Mouse (Mus musculus) heart, embryonic 14.5 days (tissue): ENCODE measurements around the gene Tigd4. TPM values are rescaled to one million over a fixed set of nuclear protein-coding genes. Genes with fewer than 3 reads are reported as not detected.

ENCODE experiments used
- ATAC-seq: fragments of 200-750 bp; cut with Nextera tagmentation; 2 replicates; pipeline ENCODE4 v1.8.0; 2017; ENCODE audit warnings: low read depth, moderate TSS enrichment; ENCODE audit not compliant: insufficient number of reproducible peaks, insufficient read depth, low FRiP score
- H3K27ac ChIP-seq, 2 experiments: fragments of 200-500 bp in 1 of 2; fragments of 300-500 bp in 1 of 2; sonication (generic) in 1 of 2; replicated peaks in 1 of 2; 2 replicates each; pipeline ENCODE4 v1.5.1; 2012 to 2014; ENCODE audit warnings: low read depth in 2 of 2, low read length in 2 of 2, control low read depth in 1 of 2, mild to moderate bottlenecking in 1 of 2, mixed read lengths in 1 of 2; ENCODE audit not compliant: control insufficient read depth in 1 of 2, insufficient read depth in 1 of 2
- H3K27me3 ChIP-seq: fragments of 300-500 bp; sonication (generic); 2 replicates; pipeline ENCODE4 v1.6.1; 2014; ENCODE audit warnings: mild to moderate bottlenecking, low read length, control low read depth; ENCODE audit not compliant: control insufficient read depth, insufficient read depth
- H3K36me3 ChIP-seq: fragments of 300-500 bp; sonication (generic); 2 replicates; pipeline ENCODE4 v1.6.1; 2014; ENCODE audit warnings: mild to moderate bottlenecking, control low read depth, low read length, mixed read lengths; ENCODE audit not compliant: control insufficient read depth, insufficient read depth
- H3K4me1 ChIP-seq, 2 experiments: fragments of 200-500 bp in 1 of 2; fragments of 300-500 bp in 1 of 2; sonication (generic) in 1 of 2; 2 replicates each; pipeline ENCODE4 v1.6.1; 2012 to 2014; ENCODE audit warnings: low read length in 2 of 2, control low read depth in 1 of 2, mixed read lengths in 1 of 2; ENCODE audit not compliant: control insufficient read depth in 2 of 2, insufficient read depth in 2 of 2
- H3K4me2 ChIP-seq: fragments of 300-500 bp; sonication (generic); 2 replicates; pipeline ENCODE4 v1.6.1; 2014; ENCODE audit warnings: mild to moderate bottlenecking, low read length
- H3K4me3 ChIP-seq, 2 experiments: fragments of 200-500 bp in 1 of 2; fragments of 300-500 bp in 1 of 2; sonication (generic) in 1 of 2; 2 replicates each; pipeline ENCODE4 v1.5.1; 2012 to 2014; ENCODE audit warnings: low read length in 2 of 2, mild to moderate bottlenecking in 2 of 2, control low read depth in 1 of 2, low read depth in 1 of 2, moderate library complexity in 1 of 2; ENCODE audit not compliant: control insufficient read depth in 1 of 2, insufficient read depth in 1 of 2
- H3K9ac ChIP-seq: fragments of 300-500 bp; sonication (generic); 2 replicates; pipeline ENCODE4 v1.6.1; 2014; ENCODE audit warnings: mild to moderate bottlenecking, low read length
- H3K9me3 ChIP-seq: fragments of 300-500 bp; sonication (generic); 2 replicates; pipeline ENCODE4 v1.6.1; 2016; ENCODE audit warnings: low read length, control low read depth; ENCODE audit not compliant: control insufficient read depth
- WGBS: fragments of 180-500 bp; shearing (Covaris S2); extraction: QIAGEN DNeasy Blood & Tissue Kit; methylation state at CpG from one replicate; pipeline ENCODE4 v1.1.7; 2014; 5-methylcytosine and 5-hydroxymethylcytosine counted together
- polyA plus RNA-seq: library from polyadenylated mRNA; unstranded; fragments of >200 nt; fragmentation: Nextera tagmentation; extraction: Ambion mirVana; gene quantifications from 2 replicates; pipeline ENCODE4 v1.2.1, GENCODE M21; 2014

Tigd4 gene
- polyA plus RNA-seq, 1 experiment from 2014 or later, result 0.26 TPM

DNA sequence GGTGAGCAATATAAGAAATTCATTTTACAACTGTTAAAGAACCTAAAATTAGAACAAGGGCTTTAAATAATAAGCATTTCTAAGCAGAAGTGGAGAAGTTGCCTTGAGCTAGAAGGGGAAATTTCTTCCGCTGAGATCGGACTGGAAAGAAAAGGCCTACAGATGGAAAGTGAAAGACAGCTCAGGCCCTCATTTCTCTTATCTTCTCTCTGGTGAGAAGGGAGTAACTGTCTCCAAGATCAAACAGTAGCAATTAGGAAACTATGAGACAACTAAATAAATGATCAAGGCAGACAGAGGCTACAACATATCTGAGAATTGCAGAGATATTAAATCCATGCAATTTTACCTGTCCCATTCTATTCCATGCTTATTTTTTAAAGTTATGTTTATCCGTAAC is 22.9 kb upstream of the Tigd4 start:
- no peak overlapping the region for H3K4me3 ChIP-seq
- no peaks in the 10 kb centered on the region for H3K9me3 ChIP-seq
- H3K9ac ChIP-seq, result no peak overlapping the region
- H3K27me3 ChIP-seq, result no peaks in the 10 kb centered on the region
- H3K4me2 ChIP-seq, result no peak overlapping the region
- no peak overlapping the region for H3K27ac ChIP-seq
- H3K4me1 ChIP-seq, result peaks cover 2 to 3% of the 10 kb centered on the region in 2 experiments; a peak in 2 of 4 replicates
- ATAC-seq, result no peak
- H3K36me3 ChIP-seq, result no peaks in the 10 kb centered on the region
- 62% methylated on average over 3 of the region's 3 CpGs for WGBS

GRCm38 (mm10) chr3:84580716-84581115 is 12.7 kb upstream of the Tigd4 start:
- H3K27me3 ChIP-seq, result no peaks in the 10 kb centered on the region
- no peak for ATAC-seq
- H3K4me3 ChIP-seq, result peak overlapping the region; percentile 16 to 77; a peak in 3 of 4 replicates
- H3K4me2 ChIP-seq, result peak overlapping the region; percentile 88
- H3K9me3 ChIP-seq, result no peaks in the 10 kb centered on the region
- H3K4me1 ChIP-seq, result peaks cover 10 to 61% of the 10 kb centered on the region in 2 experiments
- WGBS, result 10% methylated on average over 4 of the region's 4 CpGs
- peak overlapping the region in 1 of 2 experiments; percentile 91; a peak in 1 of 4 replicates for H3K27ac ChIP-seq
- no peaks in the 10 kb centered on the region for H3K36me3 ChIP-seq
- H3K9ac ChIP-seq, result peak overlapping the region; percentile 81

- peak overlapping the region; percentile 88 for H3K4me2 ChIP-seq
- WGBS, result 0% methylated on average over 4 of the region's 4 CpGs
- H3K27me3 ChIP-seq, result no peaks in the 10 kb centered on the region
- peak overlapping the region; percentile 71 to 91 for H3K27ac ChIP-seq
- H3K4me1 ChIP-seq, result peaks cover 15 to 67% of the 10 kb centered on the region in 2 experiments
- H3K9ac ChIP-seq, result peak overlapping the region; percentile 81
- peak overlapping the region; percentile 77 to 86 for H3K4me3 ChIP-seq
- ATAC-seq, result no peak
- H3K9me3 ChIP-seq, result no peaks in the 10 kb centered on the region
- H3K36me3 ChIP-seq, result no peaks in the 10 kb centered on the region
Observed at GRCm38 (mm10) chr3:84581696-84582022, 11.7 kb upstream of the Tigd4 start.

- Histone ChIP-seq H3K4me1 (peaks cover 15 to 71% of the 10 kb centered on the region in 2 experiments), H3K9me3 (no peaks in the 10 kb centered on the region), H3K4me2 (peak within 1 kb of the TSS; percentile 88), H3K27ac (peak within 1 kb of the TSS; percentile 71 to 91), H3K4me3 (peak within 1 kb of the TSS; percentile 77 to 86), H3K36me3 (no peaks in the 10 kb centered on the region), H3K9ac (peak within 1 kb of the TSS; percentile 81), H3K27me3 (no peaks in the 10 kb centered on the region)
- peak; percentile 96 for ATAC-seq
- WGBS, result under 1% methylated on average over 70 of the region's 70 CpGs
Observed at GRCm38 (mm10) chr3:84582023-84582912, 11.1 kb upstream of the Tigd4 start, which contains the start of gene Arfip1. Arfip1 (minus strand) TSS chr3:84582625.

DNA sequence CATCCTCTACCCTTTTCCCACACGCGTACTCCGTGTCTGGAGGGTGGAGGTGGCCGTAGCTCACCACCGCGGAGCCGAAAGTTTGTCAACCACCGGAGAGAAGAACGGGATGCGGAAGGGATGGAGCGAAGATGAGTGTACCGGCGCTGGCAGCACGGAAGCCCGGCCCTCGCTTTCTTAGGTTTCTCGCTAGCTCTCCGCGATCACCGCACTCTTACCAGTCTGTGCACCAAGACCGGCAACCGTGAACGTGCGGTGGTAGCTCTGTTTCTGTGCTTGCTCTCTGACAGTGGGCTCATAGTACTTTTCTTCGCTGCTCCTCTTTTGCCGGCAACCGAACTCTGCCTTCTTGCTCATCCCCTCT is 10.5 kb upstream of the Tigd4 start:
- peak overlapping the region; percentile 81 for H3K9ac ChIP-seq
- no peak for ATAC-seq
- peaks cover 17 to 74% of the 10 kb centered on the region in 2 experiments for H3K4me1 ChIP-seq
- peak overlapping the region; percentile 58 to 91 for H3K27ac ChIP-seq
- no peaks in the 10 kb centered on the region for H3K36me3 ChIP-seq
- WGBS, result under 1% methylated on average over 27 of the region's 27 CpGs
- H3K27me3 ChIP-seq, result no peaks in the 10 kb centered on the region
- peak overlapping the region; percentile 77 to 86 for H3K4me3 ChIP-seq
- peak overlapping the region; percentile 88 for H3K4me2 ChIP-seq
- no peaks in the 10 kb centered on the region for H3K9me3 ChIP-seq

DNA sequence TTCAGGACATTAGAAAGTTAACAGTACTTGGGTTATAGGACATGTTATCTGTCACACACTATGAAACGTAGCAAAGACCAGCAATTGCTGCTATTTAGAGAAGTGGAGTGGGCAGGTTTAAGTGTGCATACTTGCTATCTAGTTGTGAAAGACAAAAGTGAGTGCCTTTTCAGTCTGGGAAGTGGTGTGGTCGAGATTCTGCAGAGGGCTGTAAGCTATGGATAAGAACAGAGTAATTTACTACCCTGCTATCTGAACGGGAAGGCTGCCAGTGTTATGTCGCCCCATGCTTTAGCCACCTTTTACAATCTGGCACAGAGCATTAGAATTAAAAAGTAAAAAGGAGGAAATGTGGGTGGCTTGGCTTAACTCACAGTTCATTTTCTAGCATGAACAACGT is 6.6 kb upstream of the Tigd4 start:
- peak; percentile 43 for ATAC-seq
- no peaks in the 10 kb centered on the region for H3K36me3 ChIP-seq
- H3K4me3 ChIP-seq, result no peak overlapping the region
- WGBS, result 13% methylated on average over 5 of the region's 5 CpGs
- no peaks in the 10 kb centered on the region for H3K27me3 ChIP-seq
- H3K4me2 ChIP-seq, result peak overlapping the region; percentile 24
- H3K4me1 ChIP-seq, result peaks cover 16 to 52% of the 10 kb centered on the region in 2 experiments
- no peak overlapping the region for H3K9ac ChIP-seq
- H3K9me3 ChIP-seq, result no peaks in the 10 kb centered on the region
- H3K27ac ChIP-seq, result peak overlapping the region; percentile 83 to 84

GRCm38 (mm10) chr3:84594894-84595676 is 1.7 kb downstream of the Tigd4 start:
- Histone ChIP-seq H3K4me3 (peak overlapping the region; percentile 24 to 39), H3K36me3 (no peaks in the 10 kb centered on the region), H3K4me1 (peaks cover 2 to 12% of the 10 kb centered on the region in 2 experiments; a peak in 3 of 4 replicates), H3K27ac (no peak overlapping the region), H3K9ac (peak overlapping the region; percentile 48), H3K4me2 (peak overlapping the region; percentile 64), H3K27me3 (peaks cover 4% of the 10 kb centered on the region; the same call in 1 of the 2 replicates), H3K9me3 (no peaks in the 10 kb centered on the region)
- WGBS, result 6% methylated on average over 23 of the region's 23 CpGs
- no peak for ATAC-seq
